Mouse (Mus musculus): ENCODE data around the gene Pgm2l1. TPM values are rescaled to one million over a fixed set of nuclear protein-coding genes. Genes with fewer than 3 reads are reported as not detected.

Pgm2l1 gene
- polyA plus RNA-seq, 1 experiment from 2014 or later: 3.3 TPM

DNA sequence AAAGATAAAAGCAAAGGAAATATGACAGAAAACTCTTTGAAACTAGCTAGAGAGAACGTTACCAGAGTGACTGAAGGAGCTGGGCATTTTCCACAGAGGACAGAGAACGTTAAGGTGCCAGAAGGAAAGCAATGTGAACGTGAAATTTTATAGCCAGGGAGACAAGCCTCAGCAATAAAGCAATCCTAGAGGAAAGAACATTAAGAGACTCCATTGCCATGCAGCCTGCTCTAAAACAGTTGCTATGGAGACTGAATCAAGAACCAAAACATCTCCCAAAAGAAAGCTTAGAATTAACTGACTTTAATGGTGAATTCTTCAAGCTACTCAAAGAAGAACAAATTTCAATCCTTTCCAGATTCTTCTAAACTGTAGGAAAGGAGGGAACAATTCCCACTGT, 56.1 kb downstream of the Pgm2l1 start:
- 37% methylated on average over 3 of the region's 3 CpGs for WGBS
- Histone ChIP-seq H3K4me1 (peaks cover 24% of the 10 kb centered on the region), H3K27me3 (ENCODE audit: low read depth, poor library complexity, severe bottlenecking) (peaks cover 49% of the 10 kb centered on the region), H3K9me3 (replicated peaks) (no peaks in the 10 kb centered on the region), H3K4me3 (no peak overlapping the region), H3K36me3 (no peaks in the 10 kb centered on the region), H3K27ac (no peak overlapping the region)
- no peak for DNase-seq (ENCODE audit: low spot score)

GRCm38 (mm10) chr7:100285383-100285782, 58.2 kb downstream of the Pgm2l1 start, which contains the start of gene P4ha3:
Gene P4ha3 (plus strand): TSS chr7:100285520.
- peak; percentile 67 for DNase-seq (ENCODE audit: low spot score)
- H3K4me1 ChIP-seq: peaks cover 37% of the 10 kb centered on the region
- H3K27me3 ChIP-seq (ENCODE audit: low read depth, poor library complexity, severe bottlenecking): peaks cover 59% of the 10 kb centered on the region
- H3K9me3 ChIP-seq (replicated peaks): no peaks in the 10 kb centered on the region
- WGBS: under 1% methylated on average over 52 of the region's 53 CpGs
- H3K27ac ChIP-seq: peak within 1 kb of the TSS; percentile 89
- H3K36me3 ChIP-seq: no peaks in the 10 kb centered on the region
- peak within 1 kb of the TSS; percentile 73 for H3K4me3 ChIP-seq

DNA sequence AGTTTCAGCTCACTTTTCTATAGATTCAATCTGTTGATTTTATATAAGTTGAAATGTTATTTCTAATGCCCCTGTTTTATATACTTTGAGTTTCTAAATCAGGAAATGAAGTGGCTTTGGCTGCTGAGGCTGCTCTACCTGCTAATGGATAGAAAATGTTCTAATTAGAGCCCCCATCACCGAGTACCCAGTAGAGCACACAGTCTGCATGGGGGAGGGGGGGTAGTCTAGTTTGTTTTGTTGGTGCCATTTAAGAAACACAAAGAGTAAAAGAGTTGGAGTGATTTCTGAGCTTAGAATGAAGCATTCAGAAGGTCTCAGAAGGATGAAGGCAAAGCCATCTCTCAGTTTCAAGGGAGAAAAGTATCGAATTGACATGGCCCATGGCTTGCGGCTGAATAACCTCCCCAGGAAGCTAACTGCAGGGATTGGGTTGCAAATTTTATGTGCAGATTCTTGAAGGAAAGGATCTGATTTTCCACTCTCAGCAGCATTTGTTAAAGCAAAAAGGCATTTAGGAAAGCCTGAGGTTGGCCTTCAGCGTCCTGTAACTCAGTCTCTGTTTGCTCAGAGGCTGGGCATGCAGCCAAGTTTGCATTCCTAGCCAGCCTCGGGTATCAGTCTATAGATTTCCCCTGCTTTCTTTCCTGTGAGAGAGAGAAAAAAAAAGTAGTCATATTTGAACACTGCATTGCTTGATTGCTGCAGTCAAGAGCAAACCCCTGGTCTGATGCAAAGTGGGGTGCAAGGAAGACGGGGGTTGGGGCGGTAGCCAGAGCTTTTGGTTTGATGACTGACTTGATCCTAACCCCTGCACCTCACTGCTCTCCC, 60.8 kb downstream of the Pgm2l1 start:
- Histone ChIP-seq H3K4me3 (peak overlapping the region; percentile 26), H3K27me3 (ENCODE audit: low read depth, poor library complexity, severe bottlenecking) (peaks cover 54% of the 10 kb centered on the region), H3K9me3 (replicated peaks) (no peaks in the 10 kb centered on the region), H3K27ac (peak overlapping the region; percentile 88), H3K4me1 (peaks cover 37% of the 10 kb centered on the region), H3K36me3 (no peaks in the 10 kb centered on the region)
- peak; percentile 63 for DNase-seq (ENCODE audit: low spot score)
- WGBS: 49% methylated on average over 7 of the region's 7 CpGs

DNA sequence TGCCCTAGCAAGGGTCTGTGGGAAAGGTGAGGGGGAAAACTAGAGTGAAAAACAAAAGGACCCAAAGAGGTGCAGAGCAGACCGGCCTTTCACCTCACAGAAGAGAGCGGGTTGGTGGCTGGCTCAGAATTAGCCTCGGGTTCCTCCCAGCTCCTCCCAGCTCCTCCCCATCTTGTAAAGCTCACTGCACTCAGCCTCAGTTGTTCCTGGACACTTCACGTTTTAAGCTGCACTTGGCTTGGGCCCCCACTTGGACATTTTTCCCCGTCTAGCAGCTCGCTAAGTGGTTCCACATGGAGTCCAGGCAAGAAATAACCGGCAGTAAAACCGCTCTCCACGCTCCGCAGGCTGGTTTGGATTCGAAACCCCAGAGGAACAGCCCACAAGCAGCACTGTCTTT, 61.4 kb downstream of the Pgm2l1 start:
- peaks cover 37% of the 10 kb centered on the region for H3K4me1 ChIP-seq
- H3K36me3 ChIP-seq: no peaks in the 10 kb centered on the region
- 19% methylated on average over 11 of the region's 11 CpGs for WGBS
- peak overlapping the region; percentile 88 for H3K27ac ChIP-seq
- H3K4me3 ChIP-seq: peak overlapping the region; percentile 26
- no peaks in the 10 kb centered on the region for H3K9me3 ChIP-seq (replicated peaks)
- H3K27me3 ChIP-seq (ENCODE audit: low read depth, poor library complexity, severe bottlenecking): peaks cover 48% of the 10 kb centered on the region
- DNase-seq (ENCODE audit: low spot score): peak; percentile 78

GRCm38 (mm10) chr7:100293546-100293945, 66.4 kb downstream of the Pgm2l1 start:
- Histone ChIP-seq H3K4me3 (no peak overlapping the region), H3K27ac (no peak overlapping the region), H3K27me3 (ENCODE audit: low read depth, poor library complexity, severe bottlenecking) (peaks cover 9% of the 10 kb centered on the region), H3K9me3 (replicated peaks) (no peaks in the 10 kb centered on the region), H3K4me1 (peaks cover 11% of the 10 kb centered on the region), H3K36me3 (no peaks in the 10 kb centered on the region)
- WGBS: 86% methylated on average over 8 of the region's 8 CpGs
- peak; percentile 27 for DNase-seq (ENCODE audit: low spot score)

DNA sequence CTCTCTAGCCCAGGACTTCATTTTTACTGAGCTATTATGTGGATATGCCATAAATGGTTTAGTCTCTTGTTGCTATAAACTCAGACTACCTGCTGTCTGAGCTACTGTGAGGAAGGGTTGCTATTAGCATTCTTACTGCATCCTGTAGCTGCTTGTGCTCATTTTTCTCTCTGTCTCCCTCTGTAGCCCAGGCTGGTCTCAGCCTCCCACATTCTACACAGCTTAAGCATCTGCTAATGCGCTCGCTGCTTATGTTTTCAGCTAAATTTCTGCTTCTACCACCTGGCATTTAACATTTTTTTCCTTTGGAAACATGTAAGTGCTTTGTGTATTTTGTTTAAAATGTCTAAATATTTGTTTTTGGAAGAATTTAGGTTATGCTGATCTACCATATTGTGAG, 68.6 kb downstream of the Pgm2l1 start:
- no peaks in the 10 kb centered on the region for H3K36me3 ChIP-seq
- WGBS: 93% methylated on average over 2 of the region's 2 CpGs
- no peak overlapping the region for H3K27ac ChIP-seq
- H3K9me3 ChIP-seq (replicated peaks): no peaks in the 10 kb centered on the region
- peaks cover 10% of the 10 kb centered on the region for H3K4me1 ChIP-seq
- H3K27me3 ChIP-seq (ENCODE audit: low read depth, poor library complexity, severe bottlenecking): no peaks in the 10 kb centered on the region
- DNase-seq (ENCODE audit: low spot score): no peak
- no peak overlapping the region for H3K4me3 ChIP-seq

- H3K36me3 ChIP-seq: no peaks in the 10 kb centered on the region
- no peaks in the 10 kb centered on the region for H3K9me3 ChIP-seq (replicated peaks)
- 85% methylated on average over 6 of the region's 6 CpGs for WGBS
These were observed 69.5 kb downstream of the Pgm2l1 start for GRCm38 (mm10) chr7:100296699-100297098.

GRCm38 (mm10) chr7:100298861-100299510, 71.8 kb downstream of the Pgm2l1 start:
- H3K27me3 ChIP-seq (ENCODE audit: low read depth, poor library complexity, severe bottlenecking): no peaks in the 10 kb centered on the region
- no peaks in the 10 kb centered on the region for H3K9me3 ChIP-seq (replicated peaks)
- no peak for DNase-seq (ENCODE audit: low spot score)
- H3K27ac ChIP-seq: peak overlapping the region; percentile 23; the same call in 1 of the 2 replicates
- H3K4me1 ChIP-seq: peaks cover 13% of the 10 kb centered on the region
- no peaks in the 10 kb centered on the region for H3K36me3 ChIP-seq
- no peak overlapping the region for H3K4me3 ChIP-seq
- WGBS: 60% methylated on average over 14 of the region's 14 CpGs

More at GRCm38 (mm10) chr7:100296699-100297098, 69.5 kb downstream of the Pgm2l1 start:
- H3K27ac ChIP-seq: no peak overlapping the region
- H3K27me3 ChIP-seq (ENCODE audit: low read depth, poor library complexity, severe bottlenecking): no peaks in the 10 kb centered on the region
- no peak for DNase-seq (ENCODE audit: low spot score)
- H3K4me3 ChIP-seq: no peak overlapping the region
- peaks cover 13% of the 10 kb centered on the region for H3K4me1 ChIP-seq

GRCm38 (mm10) chr7:100301390-100301789, 74.2 kb downstream of the Pgm2l1 start:
- DNase-seq (ENCODE audit: low spot score): no peak
- H3K27me3 ChIP-seq (ENCODE audit: low read depth, poor library complexity, severe bottlenecking): no peaks in the 10 kb centered on the region
- no peaks in the 10 kb centered on the region for H3K9me3 ChIP-seq (replicated peaks)
- 82% methylated on average over 3 of the region's 3 CpGs for WGBS
- no peak overlapping the region for H3K4me3 ChIP-seq
- H3K4me1 ChIP-seq: peaks cover 13% of the 10 kb centered on the region
- no peak overlapping the region for H3K27ac ChIP-seq
- H3K36me3 ChIP-seq: no peaks in the 10 kb centered on the region

DNA sequence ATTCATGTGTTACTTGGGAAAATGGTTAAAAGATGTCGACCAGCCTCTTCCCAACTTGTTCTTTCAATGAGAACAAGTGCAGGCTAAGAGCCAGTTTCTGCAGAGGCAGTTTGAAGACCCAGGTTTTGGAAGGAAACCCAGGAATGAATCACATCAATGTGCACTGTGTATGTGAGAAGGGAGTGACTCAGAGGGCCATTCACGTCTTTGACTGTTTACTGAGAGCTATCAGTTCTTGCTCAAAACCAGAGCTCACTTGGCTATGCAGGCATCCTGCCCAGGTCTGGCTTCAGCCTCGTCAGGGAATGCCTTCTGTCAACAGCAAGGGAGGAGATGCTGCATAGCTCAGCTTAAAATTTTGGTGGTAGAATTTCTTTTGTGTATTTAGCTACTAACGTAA, 75.1 kb downstream of the Pgm2l1 start:
- no peak overlapping the region for H3K4me3 ChIP-seq
- H3K27ac ChIP-seq: no peak overlapping the region
- WGBS: 71% methylated on average over 4 of the region's 4 CpGs
- no peaks in the 10 kb centered on the region for H3K27me3 ChIP-seq (ENCODE audit: low read depth, poor library complexity, severe bottlenecking)
- H3K9me3 ChIP-seq (replicated peaks): no peaks in the 10 kb centered on the region
- no peaks in the 10 kb centered on the region for H3K36me3 ChIP-seq
- no peak for DNase-seq (ENCODE audit: low spot score)
- H3K4me1 ChIP-seq: peaks cover 13% of the 10 kb centered on the region

- peaks cover 9% of the 10 kb centered on the region for H3K4me1 ChIP-seq
- H3K27me3 ChIP-seq (ENCODE audit: low read depth, poor library complexity, severe bottlenecking): no peaks in the 10 kb centered on the region
- no peak for DNase-seq (ENCODE audit: low spot score)
- no peaks in the 10 kb centered on the region for H3K36me3 ChIP-seq
- H3K27ac ChIP-seq: no peak overlapping the region
- no peaks in the 10 kb centered on the region for H3K9me3 ChIP-seq (replicated peaks)
- WGBS: 89% methylated on average over 9 of the region's 9 CpGs
- no peak overlapping the region for H3K4me3 ChIP-seq
These were observed 78.7 kb downstream of the Pgm2l1 start for GRCm38 (mm10) chr7:100305894-100306293.

- no peak for DNase-seq (ENCODE audit: low spot score)
- no peak overlapping the region for H3K27ac ChIP-seq
- peaks cover 8% of the 10 kb centered on the region for H3K4me1 ChIP-seq
- WGBS: 79% methylated on average over 5 of the region's 6 CpGs
- H3K4me3 ChIP-seq: no peak overlapping the region
- no peaks in the 10 kb centered on the region for H3K9me3 ChIP-seq (replicated peaks)
- no peaks in the 10 kb centered on the region for H3K27me3 ChIP-seq (ENCODE audit: low read depth, poor library complexity, severe bottlenecking)
- no peaks in the 10 kb centered on the region for H3K36me3 ChIP-seq
These were observed 80.9 kb downstream of the Pgm2l1 start for GRCm38 (mm10) chr7:100307872-100308653.

All from limb, embryonic 10.5 days (tissue).